Mouse (Mus musculus) kidney, postnatal 0 days (tissue): ENCODE measurements around the gene Syt7. TPM values are rescaled to one million over a fixed set of nuclear protein-coding genes. Genes with fewer than 3 reads are reported as not detected.
A peak's percentile ranks its signal among the peaks of the same experiment; 100 is the strongest.

ENCODE experiments used
- ATAC-seq: fragments of 200-750 bp; cut with Nextera tagmentation; replicated peaks from 2 replicates; pipeline ENCODE4 v1.8.0; 2017; ENCODE audit warnings: low read depth, moderate number of reproducible peaks, moderate TSS enrichment, moderate library complexity; ENCODE audit not compliant: low FRiP score
- DNase-seq: peaks from one replicate; pipeline ENCODE4 v3.0.0-alpha.2; 2016; ENCODE audit warnings: low spot score
- H3K27ac ChIP-seq: fragments of 300-500 bp; sonication (generic); 2 replicates; pipeline ENCODE4 v1.5.1; 2014; ENCODE audit warnings: mild to moderate bottlenecking
- H3K27me3 ChIP-seq: fragments of 300-500 bp; sonication (generic); 2 replicates; pipeline ENCODE4 v1.6.1; 2014; ENCODE audit warnings: low read length, mixed read lengths; ENCODE audit not compliant: insufficient read depth
- H3K36me3 ChIP-seq: fragments of 300-500 bp; sonication (generic); 2 replicates; pipeline ENCODE4 v1.6.1; 2014; ENCODE audit warnings: low read length, mixed read lengths; ENCODE audit not compliant: insufficient read depth
- H3K4me1 ChIP-seq: fragments of 300-500 bp; sonication (generic); replicated peaks from 2 replicates; pipeline ENCODE4 v1.6.1; 2014; ENCODE audit warnings: antibody characterized with exemption, low read length, mixed read lengths; ENCODE audit not compliant: insufficient read depth
- H3K4me2 ChIP-seq: fragments of 300-500 bp; sonication (generic); 2 replicates; pipeline ENCODE4 v1.6.1; 2014; ENCODE audit warnings: mild to moderate bottlenecking, low read length, moderate library complexity, mixed read lengths
- H3K4me3 ChIP-seq: fragments of 300-500 bp; sonication (generic); replicated peaks from 2 replicates; pipeline ENCODE4 v1.5.1; 2014; ENCODE audit warnings: low read depth, low read length
- H3K9ac ChIP-seq: fragments of 300-500 bp; sonication (generic); 2 replicates; pipeline ENCODE4 v1.6.1; 2014; ENCODE audit warnings: low read depth, low read length
- H3K9me3 ChIP-seq: fragments of 300-500 bp; sonication (generic); replicated peaks from 2 replicates; pipeline ENCODE4 v1.6.1; 2016; ENCODE audit warnings: low read length, inconsistent platforms, mixed read lengths
- CTCF ChIP-seq: IDR thresholded peaks from 2 replicates; pipeline ENCODE4 v1.5.1; 2016; ENCODE audit warnings: antibody characterized with exemption, low read depth, mild to moderate bottlenecking, moderate library complexity
- WGBS: fragments of 180-500 bp; shearing (Covaris S2); extraction: QIAGEN DNeasy Blood & Tissue Kit; methylation state at CpG from one replicate; pipeline ENCODE4 v1.1.7; 2014; 5-methylcytosine and 5-hydroxymethylcytosine counted together
- polyA plus RNA-seq: library from polyadenylated mRNA; unstranded; fragments of >200 nt; fragmentation: Nextera tagmentation; extraction: Ambion mirVana; gene quantifications from 2 replicates; pipeline ENCODE4 v1.2.1, GENCODE M21; 2015

Syt7 gene
- polyA plus RNA-seq, 1 experiment from 2014 or later, result 1.7 TPM

GRCm38 (mm10) chr19:10457484-10457800, 68.6 kb downstream of the Syt7 start:
- Histone ChIP-seq H3K9ac (0 out of 2 replicates have a peak overlapping the region, but pooled peaks have one; percentile 0), H3K27ac (no peak overlapping the region), H3K9me3 (no peaks in the 10 kb centered on the region), H3K4me3 (peak overlapping the region; percentile 42), H3K4me2 (peak overlapping the region; percentile 75), H3K27me3 (peaks cover 26% of the 10 kb centered on the region), H3K36me3 (no peaks in the 10 kb centered on the region), H3K4me1 (peaks cover 4% of the 10 kb centered on the region; the same call in 1 of the 2 replicates)
- WGBS, result 0% methylated on average over 33 of the region's 34 CpGs
- DNase-seq (peak; percentile 84), ATAC-seq (peak; percentile 80)
- TF ChIP-seq CTCF, result no peak

- peaks cover 4% of the 10 kb centered on the region; the same call in 1 of the 2 replicates for H3K4me1 ChIP-seq
- no peak for TF ChIP-seq CTCF
- no peaks in the 10 kb centered on the region for H3K36me3 ChIP-seq
- H3K9ac ChIP-seq, result no peak overlapping the region
- WGBS, result 17% methylated on average over 8 of the region's 8 CpGs
- H3K27me3 ChIP-seq, result peaks cover 26% of the 10 kb centered on the region
- H3K27ac ChIP-seq, result no peak overlapping the region
- DNase-seq (peak; percentile 57), ATAC-seq (no peak)
- peak overlapping the region; percentile 75 for H3K4me2 ChIP-seq
- H3K4me3 ChIP-seq, result no peak overlapping the region
- H3K9me3 ChIP-seq, result no peaks in the 10 kb centered on the region
These were observed 69.2 kb downstream of the Syt7 start for GRCm38 (mm10) chr19:10458096-10458495.

- H3K36me3 ChIP-seq, result no peaks in the 10 kb centered on the region
- H3K4me3 ChIP-seq, result no peak overlapping the region
- ATAC-seq, result no peak
- H3K27ac ChIP-seq, result no peak overlapping the region
- H3K9me3 ChIP-seq, result no peaks in the 10 kb centered on the region
- H3K4me2 ChIP-seq, result no peak overlapping the region
- 63% methylated on average over 11 of the region's 11 CpGs for WGBS
- no peak for TF ChIP-seq CTCF
- H3K9ac ChIP-seq, result no peak overlapping the region
- DNase-seq, result no peak
- peaks cover 25% of the 10 kb centered on the region for H3K27me3 ChIP-seq
- H3K4me1 ChIP-seq, result peaks cover 4% of the 10 kb centered on the region; the same call in 1 of the 2 replicates
These were observed 71.0 kb downstream of the Syt7 start for GRCm38 (mm10) chr19:10459907-10460306.

DNA sequence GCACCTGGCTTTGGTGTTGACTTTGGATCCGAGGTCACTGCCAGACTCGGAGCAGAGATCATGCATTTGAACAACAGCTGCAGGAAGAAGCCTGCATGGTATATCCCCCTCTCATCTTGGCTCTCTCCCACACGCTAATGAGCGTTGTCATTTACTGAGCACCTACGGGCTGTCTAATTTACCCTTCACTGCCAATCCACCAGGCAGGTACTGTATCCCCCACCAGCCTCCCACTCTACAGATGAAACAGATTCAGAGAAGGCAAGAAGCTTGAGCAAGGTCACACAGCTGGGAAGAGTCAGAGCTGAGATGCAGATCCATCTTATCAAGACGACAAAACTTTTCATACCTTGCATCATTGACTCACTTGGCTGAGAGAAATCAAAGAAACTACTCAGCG, 72.7 kb downstream of the Syt7 start:
- H3K9ac ChIP-seq, result no peak overlapping the region
- ATAC-seq, result no peak
- no peak overlapping the region for H3K4me2 ChIP-seq
- 24% methylated on average over 7 of the region's 7 CpGs for WGBS
- no peak for DNase-seq
- H3K4me3 ChIP-seq, result no peak overlapping the region
- peaks cover 4% of the 10 kb centered on the region; the same call in 1 of the 2 replicates for H3K4me1 ChIP-seq
- TF ChIP-seq CTCF, result no peak
- H3K36me3 ChIP-seq, result no peaks in the 10 kb centered on the region
- peaks cover 12% of the 10 kb centered on the region for H3K27me3 ChIP-seq
- no peak overlapping the region for H3K27ac ChIP-seq
- H3K9me3 ChIP-seq, result no peaks in the 10 kb centered on the region

DNA sequence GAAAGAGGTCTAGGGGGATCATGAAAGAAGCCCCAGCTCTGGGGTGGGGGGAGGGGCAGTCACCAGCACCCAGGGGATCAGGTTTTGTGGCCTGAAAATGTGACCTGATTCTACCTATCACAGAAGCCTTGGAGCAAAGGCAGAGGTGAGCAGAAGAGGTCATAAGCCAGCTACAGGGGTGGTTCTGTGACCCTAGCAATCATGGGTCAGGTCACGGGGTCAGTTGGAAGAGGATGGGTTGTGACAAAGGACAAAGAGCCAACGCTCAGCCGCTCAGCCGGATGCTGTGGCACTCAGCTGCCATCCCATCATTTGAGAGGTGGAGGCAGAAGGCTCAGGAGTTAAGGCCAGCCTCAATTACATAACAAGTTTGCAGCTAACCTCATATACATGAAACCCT, 75.5 kb downstream of the Syt7 start:
- H3K27me3 ChIP-seq, result peaks cover 6% of the 10 kb centered on the region; the same call in 1 of the 2 replicates
- no peak for ATAC-seq
- no peaks in the 10 kb centered on the region for H3K4me1 ChIP-seq
- H3K9me3 ChIP-seq, result no peaks in the 10 kb centered on the region
- TF ChIP-seq CTCF, result no peak
- no peak overlapping the region for H3K4me3 ChIP-seq
- no peak overlapping the region for H3K9ac ChIP-seq
- no peak overlapping the region for H3K4me2 ChIP-seq
- DNase-seq, result no peak
- 47% methylated on average over 4 of the region's 4 CpGs for WGBS
- no peak overlapping the region for H3K27ac ChIP-seq
- H3K36me3 ChIP-seq, result no peaks in the 10 kb centered on the region

DNA sequence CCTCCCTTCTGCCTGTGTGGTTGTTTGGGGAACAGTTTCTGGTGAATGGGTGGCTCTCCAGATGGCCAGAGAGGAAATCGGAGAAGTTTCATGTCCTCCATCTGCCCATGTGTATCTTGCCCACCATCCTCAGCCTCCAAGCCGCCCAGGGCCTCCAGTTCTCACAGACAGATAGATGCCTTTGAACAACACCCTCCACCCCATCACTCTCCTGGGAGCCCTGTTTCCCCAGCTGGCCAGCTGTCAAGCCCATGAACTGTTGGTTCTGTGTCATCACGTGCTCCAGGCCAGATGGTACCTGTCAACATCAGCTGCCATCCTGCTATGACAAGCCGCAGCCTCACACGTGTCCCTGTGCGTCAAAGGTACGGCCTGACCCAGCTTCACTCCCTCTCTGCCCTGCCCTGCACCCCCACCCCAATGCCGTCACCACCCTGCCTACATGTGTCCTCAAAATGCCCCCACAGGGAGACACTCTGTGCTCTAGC, 80.3 kb downstream of the Syt7 start:
- no peak for DNase-seq
- 34% methylated on average over 8 of the region's 8 CpGs for WGBS

GRCm38 (mm10) chr19:10472958-10473357, 84.1 kb downstream of the Syt7 start:
- Histone ChIP-seq H3K36me3 (no peaks in the 10 kb centered on the region), H3K9ac (no peak overlapping the region), H3K4me1 (no peaks in the 10 kb centered on the region), H3K27me3 (no peaks in the 10 kb centered on the region), H3K4me3 (no peak overlapping the region), H3K4me2 (no peak overlapping the region), H3K9me3 (no peaks in the 10 kb centered on the region), H3K27ac (no peak overlapping the region)
- ATAC-seq (no peak), DNase-seq (no peak)
- WGBS, result 69% methylated on average over 3 of the region's 3 CpGs
- TF ChIP-seq CTCF, result no peak

More for the DNA sequence above, 80.3 kb downstream of the Syt7 start:
- no peak for TF ChIP-seq CTCF
- Histone ChIP-seq H3K27me3 (no peaks in the 10 kb centered on the region), H3K4me3 (no peak overlapping the region), H3K9me3 (no peaks in the 10 kb centered on the region), H3K4me2 (no peak overlapping the region), H3K9ac (no peak overlapping the region), H3K27ac (no peak overlapping the region), H3K4me1 (no peaks in the 10 kb centered on the region), H3K36me3 (no peaks in the 10 kb centered on the region)
- 0 out of 2 replicates have a peak, but pooled peaks have one; percentile 36 for ATAC-seq
